Mouse (Mus musculus): ENCODE results near the gene Pdzd7. TPM values are rescaled to one million over a fixed set of nuclear protein-coding genes. Genes with fewer than 3 reads are reported as not detected.
"Not testable (repeated sequence)": the region's sequence is repeated elsewhere in the genome, so short reads cannot be mapped to it uniquely, and the experiment has no call there.

Gene Pdzd7
- polyA plus RNA-seq, 1 experiment from 2014 or later = 0.80 TPM

GRCm38 (mm10) chr19:45047417-45047934 is 2.0 kb upstream of the Pdzd7 start, which contains the start of gene Sfxn3:
Sfxn3 (plus strand) TSS chr19:45047503.
- WGBS = under 1% methylated on average over 26 of the region's 26 CpGs
- Histone ChIP-seq H3K4me3 (replicated peaks; ENCODE audit: low read depth, low read length) (peak within 1 kb of the TSS; percentile 52), H3K27ac (peak within 1 kb of the TSS; percentile 93), H3K27me3 (ENCODE audit: insufficient read depth, low read length) (0 out of 2 replicates have a peak, but pooled peaks cover 4% of the 10 kb centered on the region), H3K36me3 (ENCODE audit: insufficient read depth, low read length) (peaks cover 14% of the 10 kb centered on the region; the same call in 1 of the 2 replicates), H3K9me3 (replicated peaks; ENCODE audit: low read length) (no peaks in the 10 kb centered on the region), H3K9ac (ENCODE audit: low read depth, low read length) (peak within 1 kb of the TSS; percentile 64), H3K4me2 (ENCODE audit: low read length) (peak within 1 kb of the TSS; percentile 91), H3K4me1 (replicated peaks; ENCODE audit: insufficient read depth, low read length) (peaks cover 14% of the 10 kb centered on the region)
- DNase-seq (ENCODE audit: low spot score) (peak; percentile 95), ATAC-seq (replicated peaks; ENCODE audit: low FRiP score, low read depth) (peak; percentile 77)
- TF ChIP-seq CTCF (IDR thresholded peaks at IDR 0.05; ENCODE audit: low read depth) = peak; percentile 70

GRCm38 (mm10) chr19:45046523-45047321 is 1.2 kb upstream of the Pdzd7 start:
- H3K36me3 ChIP-seq (ENCODE audit: insufficient read depth, low read length) = 0 out of 2 replicates have a peak, but pooled peaks cover 6% of the 10 kb centered on the region
- 1% methylated on average over 34 of the region's 34 CpGs for WGBS
- peak; percentile 24; the same call in 1 of the 2 replicates for TF ChIP-seq CTCF (IDR thresholded peaks at IDR 0.05; ENCODE audit: low read depth)
- H3K27me3 ChIP-seq (ENCODE audit: insufficient read depth, low read length) = 0 out of 2 replicates have a peak, but pooled peaks cover 4% of the 10 kb centered on the region
- H3K4me3 ChIP-seq (replicated peaks; ENCODE audit: low read depth, low read length) = peak overlapping the region; percentile 52
- H3K9ac ChIP-seq (ENCODE audit: low read depth, low read length) = peak overlapping the region; percentile 64; the same call in 1 of the 2 replicates
- H3K4me1 ChIP-seq (replicated peaks; ENCODE audit: insufficient read depth, low read length) = peaks cover 14% of the 10 kb centered on the region
- H3K4me2 ChIP-seq (ENCODE audit: low read length) = peak overlapping the region; percentile 91
- peak overlapping the region; percentile 93 for H3K27ac ChIP-seq
- ATAC-seq (replicated peaks; ENCODE audit: low FRiP score, low read depth) (peak; percentile 41; the same call in 1 of the 2 replicates), DNase-seq (ENCODE audit: low spot score) (peak; percentile 84)
- no peaks in the 10 kb centered on the region for H3K9me3 ChIP-seq (replicated peaks; ENCODE audit: low read length)

- no peak overlapping the region for H3K4me2 ChIP-seq (ENCODE audit: low read length)
- peaks cover 14% of the 10 kb centered on the region for H3K4me1 ChIP-seq (replicated peaks; ENCODE audit: insufficient read depth, low read length)
- no peak overlapping the region for H3K9ac ChIP-seq (ENCODE audit: low read depth, low read length)
- no peaks in the 10 kb centered on the region for H3K9me3 ChIP-seq (replicated peaks; ENCODE audit: low read length)
- no peak overlapping the region for H3K4me3 ChIP-seq (replicated peaks; ENCODE audit: low read depth, low read length)
- DNase-seq (ENCODE audit: low spot score) (peak; percentile 68), ATAC-seq (replicated peaks; ENCODE audit: low FRiP score, low read depth) (no peak)
- 23% methylated on average over 15 of the region's 15 CpGs for WGBS
- no peak overlapping the region for H3K27ac ChIP-seq
- TF ChIP-seq CTCF (IDR thresholded peaks at IDR 0.05; ENCODE audit: low read depth) = no peak
- H3K27me3 ChIP-seq (ENCODE audit: insufficient read depth, low read length) = 0 out of 2 replicates have a peak, but pooled peaks cover 4% of the 10 kb centered on the region
- H3K36me3 ChIP-seq (ENCODE audit: insufficient read depth, low read length) = 0 out of 2 replicates have a peak, but pooled peaks cover 6% of the 10 kb centered on the region
These were observed 281 bp downstream of the Pdzd7 start for GRCm38 (mm10) chr19:45045236-45045635.

GRCm38 (mm10) chr19:45044389-45044927 is 1.1 kb downstream of the Pdzd7 start:
- no peaks in the 10 kb centered on the region for H3K9me3 ChIP-seq (replicated peaks; ENCODE audit: low read length)
- ATAC-seq (replicated peaks; ENCODE audit: low FRiP score, low read depth) (no peak), DNase-seq (ENCODE audit: low spot score) (no peak)
- 0 out of 2 replicates have a peak, but pooled peaks cover 2% of the 10 kb centered on the region for H3K36me3 ChIP-seq (ENCODE audit: insufficient read depth, low read length)
- no peak overlapping the region for H3K9ac ChIP-seq (ENCODE audit: low read depth, low read length)
- no peak for TF ChIP-seq CTCF (IDR thresholded peaks at IDR 0.05; ENCODE audit: low read depth)
- no peak overlapping the region for H3K4me2 ChIP-seq (ENCODE audit: low read length)
- peaks cover 14% of the 10 kb centered on the region for H3K4me1 ChIP-seq (replicated peaks; ENCODE audit: insufficient read depth, low read length)
- 0 out of 2 replicates have a peak, but pooled peaks cover 4% of the 10 kb centered on the region for H3K27me3 ChIP-seq (ENCODE audit: insufficient read depth, low read length)
- H3K27ac ChIP-seq = no peak overlapping the region
- no peak overlapping the region for H3K4me3 ChIP-seq (replicated peaks; ENCODE audit: low read depth, low read length)
- WGBS = 44% methylated on average over 11 of the region's 11 CpGs

- H3K4me3 ChIP-seq (replicated peaks; ENCODE audit: low read depth, low read length) = no peak overlapping the region
- WGBS = 42% methylated on average over 13 of the region's 13 CpGs
- no peak for ATAC-seq (replicated peaks; ENCODE audit: low FRiP score, low read depth)
These were observed 5.3 kb downstream of the Pdzd7 start for GRCm38 (mm10) chr19:45040214-45040613.

GRCm38 (mm10) chr19:45038198-45038597 is 7.3 kb downstream of the Pdzd7 start:
- not testable (repeated sequence) for H3K36me3 ChIP-seq (ENCODE audit: insufficient read depth, low read length); H3K9me3 ChIP-seq (replicated peaks; ENCODE audit: low read length); H3K4me2 ChIP-seq (ENCODE audit: low read length); DNase-seq (ENCODE audit: low spot score); H3K4me1 ChIP-seq (replicated peaks; ENCODE audit: insufficient read depth, low read length); ATAC-seq (replicated peaks; ENCODE audit: low FRiP score, low read depth); H3K27me3 ChIP-seq (ENCODE audit: insufficient read depth, low read length); H3K4me3 ChIP-seq (replicated peaks; ENCODE audit: low read depth, low read length); H3K27ac ChIP-seq; H3K9ac ChIP-seq (ENCODE audit: low read depth, low read length)
- 91% methylated on average over 7 of the region's 7 CpGs for WGBS

More at GRCm38 (mm10) chr19:45040214-45040613, 5.3 kb downstream of the Pdzd7 start:
- no peak for TF ChIP-seq CTCF (IDR thresholded peaks at IDR 0.05; ENCODE audit: low read depth)
- Histone ChIP-seq H3K27ac (no peak overlapping the region), H3K36me3 (ENCODE audit: insufficient read depth, low read length) (no peaks in the 10 kb centered on the region), H3K4me1 (replicated peaks; ENCODE audit: insufficient read depth, low read length) (no peaks in the 10 kb centered on the region), H3K4me2 (ENCODE audit: low read length) (no peak overlapping the region), H3K27me3 (ENCODE audit: insufficient read depth, low read length) (0 out of 2 replicates have a peak, but pooled peaks cover 4% of the 10 kb centered on the region), H3K9me3 (replicated peaks; ENCODE audit: low read length) (no peaks in the 10 kb centered on the region), H3K9ac (ENCODE audit: low read depth, low read length) (no peak overlapping the region)
- no peak for DNase-seq (ENCODE audit: low spot score)
